Mouse (Mus musculus) NIH3T3 (cell line): ENCODE measurements around the gene Pcnx3.

Experiments used
- DNase-seq: peaks from one replicate; pipeline ENCODE4 v3.0.0-alpha.2; 2012; ENCODE audit warnings: low read depth

Pcnx3 gene

DNA sequence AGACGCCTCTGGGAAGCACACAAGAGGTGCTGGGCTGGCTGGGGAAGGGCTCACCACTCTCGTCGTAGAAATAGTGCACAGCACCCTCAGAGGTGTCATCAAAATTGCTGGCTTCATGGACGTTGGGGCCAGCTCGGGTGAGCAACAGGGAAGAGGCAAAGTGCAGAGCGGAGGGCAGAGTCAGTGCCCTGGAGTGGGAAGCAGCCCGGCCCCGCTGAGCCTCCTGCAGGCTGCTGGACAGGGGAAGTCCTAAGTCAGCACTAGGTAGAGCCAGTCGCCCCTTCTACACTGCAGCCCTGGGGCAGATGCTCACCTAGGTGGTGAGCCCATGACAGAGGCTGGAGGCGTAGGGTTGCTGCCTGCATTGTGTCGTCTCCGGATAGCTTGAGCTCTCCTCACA is 4.5 kb downstream of the Pcnx3 start:
- DNase-seq = no peak

DNA sequence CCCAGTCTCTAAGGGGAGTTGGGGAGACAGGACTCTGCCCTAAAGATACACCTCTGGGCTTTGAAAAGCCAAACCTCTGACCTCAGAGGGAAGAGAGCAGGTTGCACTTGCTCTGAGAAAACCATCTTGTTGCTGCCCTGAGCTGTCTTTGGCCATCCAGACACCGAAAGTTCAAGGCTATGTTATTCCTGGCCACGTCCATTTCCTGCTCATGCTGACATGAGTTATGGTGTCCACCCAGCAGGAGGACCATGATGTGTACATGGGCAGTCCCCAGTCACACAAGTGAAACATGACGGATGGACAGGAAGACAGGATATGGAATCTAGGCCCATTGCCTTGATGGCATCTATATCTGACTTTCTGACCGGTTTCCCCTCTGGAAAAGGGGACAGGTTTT is 8.3 kb downstream of the Pcnx3 start:
- DNase-seq = no peak

DNA sequence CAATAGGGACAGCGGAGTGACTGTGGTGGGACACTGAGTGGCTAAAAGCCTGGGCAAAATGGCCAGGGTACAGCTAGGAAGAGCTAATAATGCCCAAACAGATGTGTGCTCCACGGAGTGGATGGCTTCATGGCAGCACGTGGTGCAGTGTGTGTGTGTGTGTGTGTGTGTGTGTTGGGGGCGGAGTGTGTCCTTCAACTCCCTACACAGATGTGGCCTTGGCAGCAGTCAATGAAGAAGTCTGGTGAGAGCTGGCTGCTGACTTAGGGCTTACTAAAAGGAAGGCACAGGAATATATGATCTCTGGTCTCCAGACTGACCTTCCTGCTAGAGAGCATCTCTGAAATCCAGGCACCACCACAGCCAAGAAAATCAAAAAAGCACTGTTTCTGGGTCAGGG is 20.3 kb downstream of the Pcnx3 start:
- no peak for DNase-seq

DNA sequence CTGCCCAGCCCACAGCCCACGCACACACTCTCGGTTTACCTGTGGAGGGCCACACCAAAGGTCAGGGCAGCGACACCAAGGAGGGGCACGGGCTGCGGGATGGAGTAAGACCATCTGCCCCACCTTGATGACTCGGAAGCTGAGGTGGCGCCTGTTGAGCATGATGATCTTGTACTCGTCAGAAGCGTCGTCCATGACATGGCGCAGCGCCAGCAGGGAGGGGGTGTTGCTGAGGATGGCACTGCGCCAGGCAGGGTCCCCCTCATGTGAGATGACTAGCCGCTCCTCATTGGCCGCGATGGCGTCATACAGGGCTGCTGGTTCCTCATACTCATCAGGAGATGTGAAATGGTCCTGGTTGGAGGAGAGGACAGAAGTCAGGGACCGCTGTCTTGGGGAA is 22.3 kb downstream of the Pcnx3 start:
- DNase-seq = no peak

DNA sequence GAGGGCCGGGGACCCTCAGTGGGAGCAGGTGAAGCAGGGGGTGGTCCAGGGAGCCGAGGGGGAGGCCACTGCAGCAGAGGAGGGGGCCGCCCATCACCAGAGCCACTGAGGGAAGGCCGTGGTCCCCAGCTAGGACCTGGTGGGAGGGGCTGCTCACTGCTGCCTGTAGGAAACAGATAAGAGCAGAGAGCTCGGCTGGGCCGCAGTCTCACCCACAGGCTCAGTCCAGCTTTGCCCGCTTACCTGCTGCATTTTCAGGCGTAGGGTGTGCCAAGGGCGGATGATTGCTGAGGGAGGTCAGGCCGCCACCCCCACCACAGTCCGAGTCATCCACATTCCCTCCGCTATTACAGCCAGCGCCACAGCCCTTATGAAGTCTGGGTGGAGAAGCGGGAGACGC is 23.2 kb downstream of the Pcnx3 start:
- peak; percentile 16 for DNase-seq

DNA sequence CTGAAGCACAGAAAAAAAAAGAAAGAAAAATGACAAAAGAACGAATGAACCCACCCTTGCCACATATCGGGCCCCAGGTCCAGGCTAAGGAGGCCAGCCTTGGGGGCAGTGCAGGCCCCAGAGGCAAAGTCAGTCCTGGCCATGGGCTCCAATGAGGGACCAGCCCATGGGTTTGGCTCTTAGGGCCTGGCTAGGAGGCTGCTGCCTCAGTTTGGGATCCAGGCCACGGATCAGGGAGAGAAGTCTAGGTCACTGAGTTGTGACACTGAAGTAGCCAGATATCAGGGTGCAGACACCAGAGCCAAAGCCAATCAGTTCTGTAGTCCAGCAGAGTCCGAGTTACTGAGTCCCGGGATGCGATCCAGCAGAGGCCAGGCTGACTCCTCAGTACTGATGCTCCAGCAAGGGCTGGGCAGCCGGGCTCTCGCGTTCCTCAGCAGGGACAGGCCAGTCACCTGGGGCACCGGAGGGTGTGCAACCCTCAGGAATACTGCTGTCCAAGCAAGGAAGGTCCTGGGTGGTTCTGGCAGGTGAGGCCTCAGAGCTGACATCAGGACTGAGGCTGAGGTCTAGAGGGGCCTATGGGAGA is 23.9 kb downstream of the Pcnx3 start:
- DNase-seq = no peak

DNA sequence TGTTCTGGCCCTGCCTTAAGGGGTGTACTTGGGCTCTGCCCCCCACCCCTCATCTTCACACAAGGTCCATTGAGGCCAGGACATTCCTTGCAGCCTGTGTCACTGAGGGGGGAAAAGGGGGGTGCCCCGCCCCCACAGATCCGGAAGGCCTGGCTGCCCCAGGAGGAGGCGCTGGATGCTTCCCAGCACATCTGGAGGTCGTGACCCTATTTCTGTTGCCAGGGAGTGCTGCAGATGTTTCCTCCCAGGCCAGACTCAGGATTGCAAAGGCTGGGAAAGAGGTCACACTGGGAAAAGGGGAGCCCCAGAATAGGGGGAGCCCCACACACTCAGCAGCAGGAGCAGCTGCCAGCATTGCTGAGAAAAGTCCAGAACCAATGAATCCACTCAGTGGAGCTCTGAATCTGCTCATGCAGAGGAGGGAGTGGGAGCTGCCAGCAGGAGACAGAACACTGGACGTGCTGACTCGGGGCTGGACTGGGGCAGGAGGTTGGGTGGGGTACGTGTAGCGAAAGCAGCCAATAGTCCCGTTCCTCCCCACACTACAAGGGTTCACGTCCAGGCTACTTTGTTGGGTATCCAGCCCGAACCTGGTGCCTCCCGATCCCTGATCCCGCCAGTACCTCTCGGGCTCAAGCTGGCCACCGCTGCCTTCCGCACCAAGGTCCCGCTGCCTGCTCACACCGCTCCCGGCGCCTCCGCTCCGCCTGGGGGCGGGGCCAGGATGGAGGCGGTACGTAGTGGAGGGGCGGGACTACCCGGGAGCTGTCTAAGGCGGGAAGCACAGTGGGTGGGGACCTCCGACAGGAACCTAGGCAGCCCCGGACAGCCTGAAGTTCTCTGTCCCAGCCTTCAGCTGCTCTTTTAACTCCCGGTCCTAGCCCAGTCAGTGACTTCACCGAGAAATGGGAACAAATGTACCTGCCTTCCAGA is 25.5 kb downstream of the Pcnx3 start, which contains the start of gene Sipa1:
Sipa1 (minus strand) TSS at position 727 of the 933 bp plus-strand sequence.
- peak; percentile 96 for DNase-seq

DNA sequence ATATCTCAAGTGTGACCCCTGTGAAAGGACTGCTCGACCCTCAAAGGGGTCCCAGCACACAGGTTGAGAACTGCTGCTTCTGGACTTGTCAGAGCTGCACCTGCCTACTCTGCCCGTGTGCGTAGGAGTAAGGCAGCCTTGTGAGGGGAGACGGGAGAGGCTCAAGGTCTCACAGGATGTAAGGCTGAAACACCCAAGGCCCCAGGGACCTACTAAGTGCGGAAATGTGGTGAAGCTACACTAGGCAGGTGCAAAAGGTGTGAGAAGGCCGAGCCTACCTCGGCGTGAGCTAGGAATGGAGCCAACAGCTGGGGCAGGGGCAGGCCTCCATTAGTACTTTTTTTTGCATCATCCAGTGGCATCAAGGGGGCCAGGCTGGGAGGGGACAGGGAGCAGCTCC is 26.4 kb downstream of the Pcnx3 start:
- no peak for DNase-seq

DNA sequence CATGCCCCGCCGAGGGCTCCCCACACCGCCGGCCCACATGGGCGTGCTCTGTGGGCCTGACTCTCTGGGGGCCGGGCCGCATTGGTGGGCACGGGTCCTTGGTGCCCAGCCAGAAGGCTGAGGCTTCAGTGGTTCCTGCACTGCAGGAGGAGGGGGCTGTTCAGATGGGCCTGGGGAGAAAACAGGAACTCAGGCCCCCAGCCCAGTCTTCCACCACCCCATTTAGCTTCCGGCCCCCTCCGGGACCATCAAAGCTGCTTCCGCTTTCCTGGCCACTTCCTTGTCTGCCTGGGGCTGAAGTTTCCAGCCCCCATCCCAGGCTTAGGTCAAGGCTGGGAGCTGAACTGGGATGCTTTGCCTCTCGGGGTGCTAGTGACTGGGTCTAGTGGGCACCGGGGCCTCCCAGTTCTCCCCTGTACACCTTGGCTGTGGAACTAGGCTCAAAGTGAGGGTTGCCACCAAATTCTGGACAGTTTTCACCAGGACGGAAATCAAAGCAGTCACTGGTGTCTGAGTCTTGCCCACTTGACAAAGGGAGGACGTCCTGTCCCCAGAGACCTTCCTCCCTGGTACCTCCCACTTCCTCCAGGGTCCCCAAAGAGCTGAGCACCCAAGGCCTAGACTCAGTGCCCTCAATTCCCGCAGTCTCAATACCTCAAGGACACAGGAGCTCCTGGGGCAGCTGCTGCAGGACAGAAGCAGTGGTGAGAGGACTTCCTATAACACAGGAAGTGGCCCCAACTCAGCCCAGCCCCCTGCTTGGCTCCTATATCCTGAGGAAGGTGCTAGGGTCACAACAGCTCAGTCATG is 27.6 kb downstream of the Pcnx3 start:
- no peak for DNase-seq

DNA sequence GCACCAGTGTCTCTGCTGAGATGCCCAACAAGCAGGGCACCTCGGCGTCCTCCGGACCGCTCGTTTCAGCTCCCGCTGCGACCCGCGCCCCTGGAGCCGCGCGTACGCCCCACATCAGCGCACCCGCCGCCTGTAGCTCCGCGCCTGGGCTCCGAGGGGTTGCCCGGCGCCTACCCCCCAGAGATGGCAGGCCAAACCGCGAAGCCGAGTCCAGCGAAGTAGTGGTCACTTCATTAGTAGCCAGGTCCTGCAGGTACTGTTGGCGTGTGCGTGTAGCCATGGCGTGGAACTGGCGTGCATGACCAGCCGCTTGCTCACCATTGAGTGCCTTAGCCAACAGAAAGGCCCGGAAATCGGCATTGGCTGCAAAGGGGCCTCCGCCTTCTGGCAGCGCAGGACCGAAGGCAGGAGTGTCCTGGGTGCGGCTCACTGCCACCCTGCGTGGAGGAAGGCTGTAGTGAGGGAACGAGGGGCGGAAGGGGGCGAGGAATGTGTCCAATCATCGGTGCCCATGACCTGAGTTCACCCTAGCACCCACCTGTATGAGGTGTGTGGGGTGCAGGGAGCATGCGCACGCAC is 33.9 kb downstream of the Pcnx3 start:
- no peak for DNase-seq

DNA sequence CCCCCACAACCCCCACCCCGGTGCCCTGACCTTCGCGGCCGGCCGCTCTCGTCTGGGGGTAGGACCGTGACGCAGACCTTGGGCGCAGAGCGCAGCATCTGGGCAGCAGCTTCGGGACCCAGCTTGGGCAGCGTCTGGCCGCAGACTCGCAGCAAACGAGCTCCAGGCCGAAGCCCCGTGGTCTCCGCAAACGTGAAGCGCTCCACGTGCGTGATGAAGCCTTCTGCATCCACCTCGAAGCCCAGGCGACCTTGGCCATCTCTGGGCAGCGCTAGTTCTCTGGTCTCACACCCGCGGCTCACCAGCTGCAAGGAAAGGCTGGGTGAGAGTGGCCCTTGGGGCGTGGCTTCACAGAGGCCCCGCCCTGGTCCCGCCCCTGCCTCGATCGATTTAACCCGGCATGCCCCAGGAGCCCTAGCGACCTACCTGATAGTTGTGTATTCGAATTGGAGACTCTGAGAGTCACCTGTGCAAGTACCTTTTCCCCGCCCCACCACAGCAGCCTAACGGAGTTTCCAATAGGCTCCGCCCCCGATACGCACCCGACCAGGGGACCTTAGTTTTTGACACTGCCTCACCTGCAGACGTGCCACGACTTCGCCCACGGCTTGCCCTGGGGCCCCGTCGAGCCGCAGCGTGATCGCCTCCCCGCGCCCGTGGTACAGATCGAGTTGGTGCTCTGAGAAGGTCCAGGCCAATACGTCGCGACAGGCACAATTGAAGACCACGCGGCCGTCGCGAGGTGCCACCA is 34.6 kb downstream of the Pcnx3 start:
- no peak for DNase-seq

DNA sequence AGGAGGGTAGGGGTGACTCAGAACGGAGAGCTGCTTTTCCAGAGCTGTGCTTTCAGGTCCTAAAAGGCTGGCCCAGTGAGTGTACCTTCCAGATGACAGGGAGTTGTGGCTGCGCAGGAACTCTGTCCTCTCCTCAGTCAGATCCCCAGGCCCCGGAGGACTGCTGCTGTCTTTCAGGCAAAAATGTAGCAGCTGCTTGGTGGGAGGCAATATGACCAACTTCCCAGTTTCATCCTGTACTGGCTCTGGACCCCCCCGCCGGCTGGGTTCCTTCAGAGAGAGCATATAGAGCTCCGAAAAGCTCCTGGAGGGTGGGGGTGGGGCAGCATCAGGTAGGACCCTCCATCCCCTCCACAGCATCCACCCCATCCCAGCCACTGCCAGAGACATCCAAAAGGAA is 36.1 kb downstream of the Pcnx3 start:
- no peak for DNase-seq

DNA sequence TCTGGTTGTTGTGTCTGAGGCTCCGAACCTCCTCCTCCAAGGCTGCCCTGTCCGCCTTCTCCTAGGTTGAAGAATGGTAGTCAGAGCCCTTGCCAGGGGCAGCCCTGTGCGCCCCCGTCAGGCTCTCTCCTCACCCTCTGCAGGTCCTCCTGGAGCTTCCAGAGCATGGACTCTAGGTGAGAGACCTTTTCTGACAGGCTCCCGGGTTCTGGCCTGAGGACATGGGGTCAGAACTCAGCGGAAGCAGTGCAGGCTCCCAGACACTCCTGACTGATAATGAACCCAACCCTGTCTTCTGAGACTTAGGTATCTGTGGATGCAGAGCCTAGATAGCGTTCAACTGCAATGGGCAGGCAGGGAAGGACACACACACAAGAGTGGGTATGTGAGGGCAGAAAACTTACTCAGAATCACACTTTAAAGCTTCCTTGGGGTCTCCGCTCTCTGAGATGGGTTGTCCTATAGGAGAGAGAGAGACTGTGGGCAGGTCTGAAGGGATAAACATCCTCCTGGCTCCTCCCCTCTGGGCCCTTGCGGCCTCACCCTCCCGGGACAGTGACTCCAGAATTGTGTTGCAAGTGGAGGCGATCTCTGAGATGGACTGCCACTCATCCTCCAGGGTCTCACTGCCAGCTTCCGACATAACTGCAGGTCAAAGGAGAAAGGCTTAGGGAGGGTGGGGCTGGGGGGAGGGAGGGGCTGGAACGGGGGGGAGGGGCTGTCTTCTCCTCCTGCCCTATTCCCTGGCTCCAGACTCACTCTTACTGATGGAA is 37.0 kb downstream of the Pcnx3 start:
- no peak for DNase-seq

DNA sequence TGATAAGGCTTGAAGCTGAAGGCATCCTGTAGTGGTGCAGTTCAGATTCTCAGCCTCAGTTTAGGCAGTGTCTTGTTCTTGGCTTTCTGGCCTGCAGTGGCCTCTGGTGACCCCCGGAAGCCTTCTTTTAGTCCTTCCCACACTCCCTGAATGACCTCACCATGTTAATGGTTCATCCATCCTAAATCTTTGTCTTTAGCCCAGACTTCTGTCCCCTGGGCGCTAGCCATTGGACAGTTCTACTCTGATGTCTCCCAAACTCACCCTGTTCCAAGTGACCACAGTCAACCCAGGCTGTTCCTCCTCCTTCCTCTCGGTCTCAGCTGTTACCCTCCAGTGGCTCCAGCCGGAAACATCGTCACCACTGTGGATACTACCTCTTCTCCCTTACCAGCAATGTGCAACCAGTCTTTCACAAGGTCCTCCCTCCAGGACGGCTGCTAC is 39.4 kb downstream of the Pcnx3 start:
- DNase-seq = no peak

DNA sequence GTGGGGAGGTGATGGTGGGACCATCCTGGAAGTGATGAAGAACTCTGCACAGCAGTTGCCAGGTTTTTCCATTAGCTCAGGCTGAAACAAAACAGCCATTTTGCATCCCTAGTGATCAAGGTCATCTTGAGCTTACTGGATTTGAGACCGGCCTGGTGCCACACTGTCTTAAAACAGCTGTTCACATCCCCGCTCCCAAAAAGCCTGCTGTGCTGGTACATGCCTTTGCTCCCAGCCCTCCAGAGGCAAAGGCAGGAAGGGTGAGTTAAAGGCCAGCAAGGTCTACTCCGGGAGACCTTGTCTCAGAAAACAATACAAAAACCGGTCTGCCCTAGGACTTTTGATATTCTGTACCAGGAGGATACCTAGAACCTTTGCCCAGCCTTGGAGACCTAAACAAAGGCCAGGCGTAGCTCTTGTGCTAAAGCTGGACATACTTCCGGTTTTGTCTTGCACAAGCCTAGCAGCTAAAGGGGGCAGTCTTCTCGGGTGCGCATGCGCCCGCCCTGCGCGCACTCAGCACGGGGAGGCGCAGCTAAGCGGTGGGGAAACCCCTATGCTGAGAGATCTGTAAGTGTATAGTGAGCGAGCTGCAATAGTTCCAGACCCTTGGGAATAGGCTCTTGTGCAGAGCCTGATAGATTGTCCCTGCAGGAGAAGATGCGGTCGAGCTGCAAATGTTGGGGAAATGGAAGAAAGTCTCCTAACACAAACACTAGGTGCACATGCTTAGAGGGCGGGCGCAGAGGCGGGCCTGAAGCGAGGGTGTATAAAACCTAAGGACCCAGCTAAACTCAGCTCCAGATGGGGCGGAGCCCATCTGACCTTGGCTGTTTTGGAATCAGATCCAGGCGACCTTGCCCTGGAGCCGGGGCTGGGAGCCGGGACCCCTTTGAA is 40.1 kb downstream of the Pcnx3 start:
- DNase-seq = peak; percentile 86

DNA sequence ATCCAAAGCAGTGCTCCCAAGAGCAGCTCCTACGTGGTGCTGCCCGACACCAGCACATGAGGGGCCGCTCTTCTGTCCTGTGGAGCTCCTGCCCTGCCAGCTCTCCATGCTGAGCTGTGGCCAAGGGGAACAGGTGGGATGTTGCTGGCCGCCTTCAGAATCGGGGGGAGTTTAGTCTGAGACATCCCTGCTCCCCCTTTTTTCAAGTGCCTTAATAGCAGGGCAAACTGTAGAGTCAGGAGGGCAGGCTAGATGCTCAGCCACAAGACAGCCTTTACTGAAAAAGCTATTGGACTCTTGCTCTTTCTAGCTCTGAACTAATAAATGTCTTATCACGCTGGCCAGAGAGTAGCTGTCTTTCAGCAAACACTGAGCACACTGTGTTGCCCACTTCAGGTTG is 40.9 kb downstream of the Pcnx3 start:
- no peak for DNase-seq

DNA sequence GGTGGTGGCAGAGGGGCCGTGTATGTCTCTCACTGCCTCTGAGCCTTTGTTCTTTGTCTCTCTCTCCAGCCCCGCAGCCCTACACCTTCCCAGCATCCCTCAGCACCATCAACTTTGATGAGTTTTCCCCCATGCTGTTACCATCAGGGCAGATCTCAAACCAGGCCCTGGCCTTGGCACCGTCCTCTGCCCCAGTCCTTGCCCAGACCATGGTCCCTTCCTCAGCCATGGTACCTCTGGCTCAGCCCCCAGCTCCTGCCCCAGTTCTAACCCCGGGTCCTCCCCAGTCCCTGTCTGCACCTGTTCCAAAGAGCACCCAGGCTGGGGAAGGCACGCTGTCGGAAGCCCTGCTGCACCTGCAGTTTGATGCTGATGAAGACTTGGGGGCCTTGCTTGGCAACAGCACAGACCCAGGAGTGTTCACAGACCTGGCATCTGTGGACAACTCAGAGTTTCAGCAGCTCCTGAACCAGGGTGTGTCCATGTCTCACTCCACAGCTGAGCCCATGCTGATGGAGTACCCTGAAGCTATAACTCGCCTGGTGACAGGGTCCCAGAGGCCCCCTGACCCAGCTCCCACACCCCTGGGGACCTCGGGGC is 41.9 kb downstream of the Pcnx3 start:
- DNase-seq = no peak

DNA sequence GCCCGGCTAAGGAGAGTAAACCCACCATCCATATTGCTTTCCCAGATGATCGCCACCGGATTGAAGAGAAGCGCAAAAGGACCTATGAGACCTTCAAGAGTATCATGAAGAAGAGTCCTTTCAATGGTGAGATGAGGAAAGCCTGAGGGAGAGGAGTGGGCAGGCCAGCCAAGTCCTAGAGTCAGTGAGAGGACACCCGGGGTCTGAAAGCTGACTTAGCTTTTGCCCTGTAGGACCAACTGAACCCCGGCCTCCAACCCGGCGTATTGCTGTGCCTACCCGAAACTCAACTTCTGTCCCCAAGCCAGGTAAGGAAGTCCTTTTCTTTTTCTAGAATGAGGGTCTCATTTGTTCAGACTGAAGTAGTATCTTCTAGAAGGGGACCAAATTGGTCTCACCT is 43.4 kb downstream of the Pcnx3 start:
- DNase-seq = no peak

DNA sequence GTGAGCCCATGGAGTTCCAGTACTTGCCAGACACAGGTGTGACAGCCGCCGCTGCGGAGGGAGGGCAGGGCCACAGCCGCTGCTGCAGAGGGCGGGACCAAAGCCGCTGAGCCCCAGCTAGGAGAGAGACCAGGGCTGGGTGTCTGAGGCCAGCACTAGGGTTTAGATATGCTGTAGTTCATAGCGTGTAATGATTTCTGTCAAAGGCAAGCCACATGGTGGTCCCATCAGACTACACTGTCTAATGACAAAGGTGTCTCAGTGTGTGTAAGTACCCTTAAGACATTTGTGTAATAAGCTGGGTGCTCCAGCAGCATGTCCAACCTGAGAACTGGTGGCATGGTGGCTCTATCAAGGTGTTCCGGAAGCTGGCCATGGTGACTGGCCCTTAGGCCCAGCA is 47.1 kb downstream of the Pcnx3 start:
- DNase-seq = no peak
